Mouse (Mus musculus) midbrain, postnatal 0 days (tissue): ENCODE measurements around the gene Zfp3. TPM values are rescaled to one million over a fixed set of nuclear protein-coding genes. Genes with fewer than 3 reads are reported as not detected.

Experiments
- ATAC-seq: fragments of 200-750 bp; cut with Nextera tagmentation; 2 replicates; pipeline ENCODE4 v1.8.0; 2017; ENCODE audit warnings: moderate number of reproducible peaks, mild to moderate bottlenecking, moderate TSS enrichment, moderate library complexity; ENCODE audit not compliant: low FRiP score
- DNase-seq: peaks from one replicate; pipeline ENCODE4 v3.0.0-alpha.2; 2015; ENCODE audit warnings: low spot score
- H3K27ac ChIP-seq: fragments of 300-500 bp; sonication (generic); 2 replicates; pipeline ENCODE4 v1.5.1; 2014; ENCODE audit warnings: low read depth, mild to moderate bottlenecking, low read length, mixed read lengths
- H3K27me3 ChIP-seq: fragments of 300-500 bp; sonication (generic); 2 replicates; pipeline ENCODE4 v1.6.1; 2014; ENCODE audit warnings: low read length, control low read depth, mixed read lengths; ENCODE audit not compliant: insufficient read depth
- H3K36me3 ChIP-seq: fragments of 300-500 bp; sonication (generic); 2 replicates; pipeline ENCODE4 v1.6.1; 2014; ENCODE audit warnings: low read length, control low read depth, mixed read lengths; ENCODE audit not compliant: insufficient read depth
- H3K4me1 ChIP-seq: fragments of 300-500 bp; sonication (generic); 2 replicates; pipeline ENCODE4 v1.6.1; 2014; ENCODE audit warnings: mild to moderate bottlenecking, control low read depth, antibody characterized with exemption, low read length, mixed read lengths; ENCODE audit not compliant: insufficient read depth
- H3K4me2 ChIP-seq: fragments of 300-500 bp; sonication (generic); 2 replicates; pipeline ENCODE4 v1.6.1; 2014; ENCODE audit warnings: low read depth, mild to moderate bottlenecking, low read length, mixed read lengths; ENCODE audit not compliant: poor library complexity, severe bottlenecking
- H3K4me3 ChIP-seq: fragments of 300-500 bp; sonication (generic); 2 replicates; pipeline ENCODE4 v1.5.1; 2014; ENCODE audit warnings: low read depth, mild to moderate bottlenecking, low read length, moderate library complexity
- H3K9ac ChIP-seq: fragments of 300-500 bp; sonication (generic); replicated peaks from 2 replicates; pipeline ENCODE4 v1.6.1; 2014; ENCODE audit warnings: mild to moderate bottlenecking, low read length, moderate library complexity, mixed read lengths; ENCODE audit not compliant: poor library complexity, severe bottlenecking
- H3K9me3 ChIP-seq: fragments of 300-500 bp; sonication (generic); 2 replicates; pipeline ENCODE4 v1.6.1; 2016; ENCODE audit warnings: low read length, control low read depth
- CTCF ChIP-seq: IDR thresholded peaks from 2 replicates; pipeline ENCODE4 v1.5.1; 2016; ENCODE audit warnings: antibody characterized with exemption, mild to moderate bottlenecking
- WGBS: fragments of 180-500 bp; shearing (Covaris S2); extraction: QIAGEN DNeasy Blood & Tissue Kit; methylation state at CpG from one replicate; pipeline ENCODE4 v1.1.7; 2014; 5-methylcytosine and 5-hydroxymethylcytosine counted together
- polyA plus RNA-seq: library from polyadenylated mRNA; unstranded; fragments of >200 nt; fragmentation: Nextera tagmentation; extraction: Ambion mirVana; gene quantifications from 2 replicates; pipeline ENCODE4 v1.2.1, GENCODE M21; 2015
- total RNA-seq: library from RNA; depleted of rRNA; stranded (reverse); fragments of >200 nt; gene quantifications from 2 replicates; pipeline ENCODE4 v1.2.3, GENCODE M21; 2014

Gene Zfp3
- total and polyA plus RNA-seq, 2 experiments from 2014 or later, result 8.7 to 9.7 TPM

- no peak for TF ChIP-seq CTCF
- WGBS, result 85% methylated on average over 9 of the region's 9 CpGs
- H3K9me3 ChIP-seq, result no peaks in the 10 kb centered on the region
Observed at GRCm38 (mm10) chr11:70762641-70763040, 1.4 kb upstream of the Zfp3 start.

GRCm38 (mm10) chr11:70763582-70763935 is 450 bp upstream of the Zfp3 start:
- no peaks in the 10 kb centered on the region for H3K27me3 ChIP-seq
- peak overlapping the region; percentile 77 for H3K4me3 ChIP-seq
- H3K9ac ChIP-seq, result peak overlapping the region; percentile 77
- H3K27ac ChIP-seq, result peak overlapping the region; percentile 89
- H3K4me2 ChIP-seq, result peak overlapping the region; percentile 67
- 22% methylated on average over 3 of the region's 3 CpGs for WGBS
- no peak for TF ChIP-seq CTCF
- DNase-seq (no peak), ATAC-seq (0 out of 2 replicates have a peak, but pooled peaks have one; percentile 17)
- H3K4me1 ChIP-seq, result 0 out of 2 replicates have a peak, but pooled peaks cover 5% of the 10 kb centered on the region
- H3K9me3 ChIP-seq, result no peaks in the 10 kb centered on the region
- no peaks in the 10 kb centered on the region for H3K36me3 ChIP-seq

More at GRCm38 (mm10) chr11:70762641-70763040, 1.4 kb upstream of the Zfp3 start:
- no peak overlapping the region for H3K4me3 ChIP-seq
- no peak overlapping the region for H3K4me2 ChIP-seq
- no peaks in the 10 kb centered on the region for H3K36me3 ChIP-seq
- 0 out of 2 replicates have a peak, but pooled peaks cover 5% of the 10 kb centered on the region for H3K4me1 ChIP-seq
- DNase-seq (no peak), ATAC-seq (no peak)
- no peak overlapping the region for H3K27ac ChIP-seq
- H3K27me3 ChIP-seq, result no peaks in the 10 kb centered on the region
- H3K9ac ChIP-seq, result no peak overlapping the region

- no peak overlapping the region for H3K9ac ChIP-seq
- DNase-seq (no peak), ATAC-seq (no peak)
- H3K27ac ChIP-seq, result no peak overlapping the region
- no peaks in the 10 kb centered on the region for H3K36me3 ChIP-seq
- H3K4me2 ChIP-seq, result no peak overlapping the region
- H3K27me3 ChIP-seq, result no peaks in the 10 kb centered on the region
- no peaks in the 10 kb centered on the region for H3K9me3 ChIP-seq
- no peak for TF ChIP-seq CTCF
- no peak overlapping the region for H3K4me3 ChIP-seq
- 0 out of 2 replicates have a peak, but pooled peaks cover 5% of the 10 kb centered on the region for H3K4me1 ChIP-seq
- WGBS, result 86% methylated on average over 16 of the region's 16 CpGs
Observed at GRCm38 (mm10) chr11:70765776-70766445, 1.9 kb downstream of the Zfp3 start.

- WGBS, result 94% methylated on average over 3 of the region's 3 CpGs
- ATAC-seq, result no peak
Observed at GRCm38 (mm10) chr11:70770804-70771203, 6.8 kb downstream of the Zfp3 start.

GRCm38 (mm10) chr11:70776830-70777571 is 13.0 kb downstream of the Zfp3 start:
- Histone ChIP-seq H3K4me1 (no peaks in the 10 kb centered on the region), H3K9ac (0 out of 2 replicates have a peak overlapping the region, but pooled peaks have one; percentile 24), H3K9me3 (no peaks in the 10 kb centered on the region), H3K27me3 (no peaks in the 10 kb centered on the region), H3K4me3 (no peak overlapping the region), H3K27ac (no peak overlapping the region), H3K4me2 (peak overlapping the region; percentile 18; the same call in 1 of the 2 replicates), H3K36me3 (peaks cover 20% of the 10 kb centered on the region)
- peak; percentile 90 for TF ChIP-seq CTCF
- DNase-seq (peak; percentile 80), ATAC-seq (peak; percentile 70; the same call in 1 of the 2 replicates)
- 29% methylated on average over 17 of the region's 17 CpGs for WGBS

More at GRCm38 (mm10) chr11:70770804-70771203, 6.8 kb downstream of the Zfp3 start:
- Histone ChIP-seq H3K27me3 (no peaks in the 10 kb centered on the region), H3K4me1 (no peaks in the 10 kb centered on the region), H3K4me3 (no peak overlapping the region), H3K4me2 (no peak overlapping the region), H3K27ac (no peak overlapping the region), H3K9me3 (no peaks in the 10 kb centered on the region), H3K36me3 (peaks cover 28% of the 10 kb centered on the region), H3K9ac (no peak overlapping the region)
- no peak for DNase-seq
- no peak for TF ChIP-seq CTCF

- Histone ChIP-seq H3K27me3 (no peaks in the 10 kb centered on the region), H3K9ac (no peak overlapping the region), H3K9me3 (no peaks in the 10 kb centered on the region), H3K4me1 (no peaks in the 10 kb centered on the region), H3K36me3 (peaks cover 14% of the 10 kb centered on the region), H3K4me3 (no peak overlapping the region), H3K4me2 (no peak overlapping the region), H3K27ac (no peak overlapping the region)
- ATAC-seq, result no peak
- no peak for DNase-seq
- TF ChIP-seq CTCF, result no peak
- 64% methylated on average over 6 of the region's 6 CpGs for WGBS
Observed at GRCm38 (mm10) chr11:70777634-70778033, 13.6 kb downstream of the Zfp3 start.
